Mouse (Mus musculus) gastrocnemius, postnatal 10 days (tissue): ENCODE results near the gene Ppp1r37. TPM values are rescaled to one million over a fixed set of nuclear protein-coding genes. Genes with fewer than 3 reads are reported as not detected.
"Not testable (repeated sequence)": the region's sequence is repeated elsewhere in the genome, so short reads cannot be mapped to it uniquely, and the experiment has no call there.

Source experiments
- DNase-seq: peaks from one replicate; pipeline ENCODE4 v3.0.0; 2021; ENCODE audit warnings: mixed read lengths
- total RNA-seq, 2 experiments: library from RNA; stranded (reverse); gene quantifications; 2 replicates each; pipeline ENCODE4 v1.2.3; 2021

Ppp1r37 gene
- total RNA-seq, 2 experiments from 2014 or later, result 38.7 to 41.1 TPM

DNA sequence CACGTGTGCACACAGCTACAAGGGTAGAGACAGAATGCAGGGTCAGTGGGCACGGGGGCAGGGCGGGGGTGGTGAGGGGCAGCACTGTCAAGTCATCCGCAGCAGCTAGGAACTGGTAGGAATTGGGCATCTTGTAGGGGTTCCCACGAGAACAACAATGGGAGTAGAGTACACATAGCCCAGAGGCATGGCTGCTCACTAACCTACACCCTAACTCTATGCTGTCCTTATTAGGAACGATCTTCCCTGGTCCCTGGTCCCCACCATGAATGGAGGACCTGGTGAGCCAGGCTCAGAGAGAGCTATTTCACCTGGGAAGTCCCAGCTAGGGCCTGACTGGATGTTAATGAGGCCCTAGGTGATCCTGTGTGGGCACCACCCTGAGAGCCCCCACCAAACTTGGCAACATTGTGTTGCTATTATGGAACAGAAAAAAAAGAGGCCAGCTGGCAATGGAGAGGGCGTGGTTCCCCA lies 21.2 kb downstream of the Ppp1r37 start:
- DNase-seq, result no peak

DNA sequence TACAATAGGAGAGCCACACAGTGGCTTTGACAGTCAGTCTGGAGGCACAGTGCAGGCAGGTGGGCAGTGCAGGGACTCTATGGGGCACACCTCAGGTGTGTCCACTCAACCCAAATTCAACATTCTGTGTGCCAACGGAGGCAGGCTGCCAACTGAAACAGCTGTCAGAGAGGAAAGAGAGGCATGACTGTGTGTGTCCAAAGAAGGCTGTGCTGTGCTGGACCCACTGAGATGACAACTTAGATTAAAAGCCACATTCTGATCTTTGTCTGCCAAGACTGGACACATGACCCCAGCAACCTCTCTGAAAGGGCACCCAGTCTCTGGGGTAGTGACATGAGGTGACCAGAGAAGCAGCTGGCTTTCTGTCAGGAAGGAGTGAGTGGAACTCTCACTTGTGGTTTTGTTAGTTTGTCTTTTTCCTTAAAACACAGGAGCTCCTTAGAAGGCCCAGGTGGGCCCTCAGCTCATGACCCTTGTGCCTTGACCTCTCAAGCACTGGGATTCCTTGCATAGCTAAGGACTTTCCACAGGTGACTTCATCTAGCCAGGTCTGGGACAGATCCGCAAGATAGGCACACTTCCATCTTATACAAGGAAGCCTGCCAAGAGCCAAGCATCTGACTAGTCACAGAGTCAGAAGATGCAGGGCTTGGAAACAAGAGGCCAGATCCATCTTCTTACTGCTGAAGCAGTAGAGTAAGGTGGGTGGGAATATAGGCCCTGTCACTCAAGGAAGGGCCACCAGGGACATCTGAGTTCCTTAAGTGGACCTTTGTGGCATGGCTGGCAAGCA lies 21.9 kb downstream of the Ppp1r37 start:
- DNase-seq, result no peak

DNA sequence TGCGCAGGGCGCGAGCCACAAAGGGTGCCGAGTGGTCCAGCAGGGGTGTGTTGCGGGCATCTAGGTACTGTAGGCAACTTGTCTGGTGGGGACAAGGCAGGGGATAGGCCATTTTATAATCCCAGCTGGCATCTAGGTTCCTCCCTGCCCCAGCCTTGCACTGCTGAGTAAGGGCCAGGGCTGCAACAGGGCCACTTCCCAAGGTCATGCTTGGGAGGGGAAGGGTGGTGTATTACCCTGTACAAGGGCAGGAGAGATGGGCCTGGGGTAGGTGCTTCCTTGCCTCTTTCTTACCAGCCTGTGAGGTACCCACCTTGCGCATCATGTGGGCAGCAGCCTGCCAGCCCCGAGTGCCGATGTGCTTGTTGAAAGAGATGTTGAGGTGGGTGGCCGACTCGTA lies 28.2 kb downstream of the Ppp1r37 start:
- DNase-seq, result no peak

DNA sequence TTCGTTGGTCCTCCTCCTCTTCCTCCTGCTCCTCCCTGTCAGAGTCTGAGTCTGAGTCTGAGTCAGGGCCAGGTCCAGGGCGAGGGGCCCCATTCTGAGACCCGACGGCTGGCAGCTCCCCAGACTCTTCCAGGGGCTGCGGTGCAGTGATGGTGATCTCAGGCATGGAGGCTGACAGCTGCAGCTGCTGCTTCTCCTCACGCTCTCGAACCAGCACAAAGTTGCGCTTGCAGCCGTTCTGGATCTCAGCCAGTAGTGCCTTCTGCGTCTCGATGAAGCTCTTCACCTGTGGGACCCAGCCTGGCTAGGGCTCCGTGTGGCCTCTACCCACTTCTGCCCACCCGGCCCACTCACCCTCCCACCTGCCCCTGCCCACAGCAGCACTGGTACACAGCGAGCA lies 30.6 kb downstream of the Ppp1r37 start:
- no peak for DNase-seq

DNA sequence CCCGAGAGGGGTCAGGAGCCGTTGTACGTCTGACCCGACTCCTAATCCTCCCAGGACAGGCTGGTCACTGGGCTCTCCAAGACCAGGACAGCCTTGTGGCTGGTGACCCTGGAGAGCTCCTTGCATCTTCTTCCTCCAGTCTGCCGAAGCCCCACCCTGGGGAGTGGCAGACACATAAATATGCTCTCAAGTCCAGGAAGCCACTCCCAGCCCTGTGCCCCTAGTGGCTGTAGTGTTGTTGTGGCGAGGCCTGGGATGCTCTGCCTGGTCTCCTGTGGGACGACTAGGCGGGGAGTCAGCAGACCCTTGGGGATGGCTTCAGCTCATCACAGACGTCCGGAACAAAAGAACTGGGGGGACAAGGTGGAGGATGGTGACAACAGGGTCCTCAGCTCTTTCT lies 31.8 kb downstream of the Ppp1r37 start:
- no peak for DNase-seq

DNA sequence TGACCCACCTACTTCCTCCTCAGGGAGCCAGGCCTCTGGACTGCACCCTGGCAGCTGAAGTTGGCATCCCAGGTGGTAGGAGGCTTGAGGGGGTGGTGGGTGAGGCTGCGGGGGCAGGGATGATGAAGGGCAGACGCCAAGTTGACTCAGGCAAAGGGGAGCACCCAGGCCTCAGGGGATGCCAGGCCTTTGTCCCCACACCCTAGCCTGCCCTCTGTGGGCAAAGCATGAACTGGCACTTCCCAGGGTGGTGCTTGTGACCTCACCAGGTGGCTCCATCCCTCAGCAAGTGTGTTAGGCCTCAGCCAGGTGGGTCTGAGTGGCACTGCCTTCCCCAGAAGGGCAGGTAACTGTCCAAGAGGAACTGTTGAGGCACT lies 37.8 kb downstream of the Ppp1r37 start:
- no peak for DNase-seq

DNA sequence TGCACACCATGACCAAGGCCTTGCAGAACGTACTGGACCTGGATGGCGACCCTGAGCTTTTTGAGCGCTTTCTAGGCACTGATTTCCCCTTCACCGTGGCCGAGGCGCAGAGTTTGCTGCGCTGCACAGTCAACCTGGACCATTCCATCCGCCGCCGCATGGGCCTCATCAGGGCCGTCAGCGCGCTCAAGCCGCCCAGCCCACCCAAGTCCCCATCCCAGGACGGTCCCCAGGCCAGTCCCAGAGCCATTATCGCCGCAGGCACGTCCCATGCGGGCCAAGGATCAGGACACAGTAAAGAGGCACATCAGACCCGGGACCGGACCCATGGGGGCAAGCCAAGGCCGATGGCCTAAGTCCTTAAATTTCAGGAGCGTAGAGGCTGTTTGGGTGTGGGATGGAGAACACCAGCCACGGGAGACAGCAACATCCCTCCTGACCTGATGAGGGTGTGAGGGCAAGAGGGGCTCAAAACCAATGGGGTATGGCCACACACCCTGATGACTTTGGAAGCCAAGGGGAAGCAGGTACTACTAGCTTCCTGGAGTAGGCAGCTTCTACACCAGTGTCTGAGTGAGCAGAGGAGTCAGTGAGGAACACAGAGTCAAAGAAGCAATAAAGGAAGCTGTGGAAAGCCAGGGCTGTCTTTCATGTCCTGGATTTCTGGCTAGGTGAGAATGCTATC lies 38.3 kb downstream of the Ppp1r37 start:
- DNase-seq, result no peak

DNA sequence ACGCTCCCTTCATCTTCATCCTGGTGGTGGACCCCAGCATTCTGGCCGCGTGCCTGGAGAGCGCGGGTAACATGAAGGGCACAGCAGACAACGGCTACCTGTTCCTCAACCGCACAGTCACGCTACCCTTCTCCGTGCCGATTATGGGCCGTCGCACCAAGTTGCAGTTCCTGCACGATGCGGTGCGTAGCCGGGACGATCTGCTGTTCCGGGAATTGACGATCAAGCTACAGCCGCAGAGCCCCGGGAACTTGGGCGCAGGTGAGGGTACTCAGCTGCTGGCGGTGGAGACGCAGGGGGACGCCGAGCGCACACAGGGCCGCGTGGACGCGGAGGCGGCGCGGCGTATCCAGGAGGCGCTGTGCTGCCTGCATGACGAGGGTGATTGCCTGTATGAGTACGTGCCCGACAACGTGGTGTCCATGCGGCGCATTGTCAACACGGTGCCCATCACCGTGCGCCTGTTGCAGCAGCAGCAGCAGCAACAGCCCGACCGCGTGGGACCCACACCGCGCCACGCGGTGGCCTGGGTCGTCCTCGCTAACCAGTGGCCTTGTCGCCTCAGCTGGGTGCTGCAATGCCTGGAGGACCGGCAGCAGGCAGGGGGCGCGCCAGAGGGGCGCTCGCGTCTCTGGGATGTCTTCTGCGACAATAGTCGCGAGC lies 39.0 kb downstream of the Ppp1r37 start:
- peak; percentile 63 for DNase-seq

DNA sequence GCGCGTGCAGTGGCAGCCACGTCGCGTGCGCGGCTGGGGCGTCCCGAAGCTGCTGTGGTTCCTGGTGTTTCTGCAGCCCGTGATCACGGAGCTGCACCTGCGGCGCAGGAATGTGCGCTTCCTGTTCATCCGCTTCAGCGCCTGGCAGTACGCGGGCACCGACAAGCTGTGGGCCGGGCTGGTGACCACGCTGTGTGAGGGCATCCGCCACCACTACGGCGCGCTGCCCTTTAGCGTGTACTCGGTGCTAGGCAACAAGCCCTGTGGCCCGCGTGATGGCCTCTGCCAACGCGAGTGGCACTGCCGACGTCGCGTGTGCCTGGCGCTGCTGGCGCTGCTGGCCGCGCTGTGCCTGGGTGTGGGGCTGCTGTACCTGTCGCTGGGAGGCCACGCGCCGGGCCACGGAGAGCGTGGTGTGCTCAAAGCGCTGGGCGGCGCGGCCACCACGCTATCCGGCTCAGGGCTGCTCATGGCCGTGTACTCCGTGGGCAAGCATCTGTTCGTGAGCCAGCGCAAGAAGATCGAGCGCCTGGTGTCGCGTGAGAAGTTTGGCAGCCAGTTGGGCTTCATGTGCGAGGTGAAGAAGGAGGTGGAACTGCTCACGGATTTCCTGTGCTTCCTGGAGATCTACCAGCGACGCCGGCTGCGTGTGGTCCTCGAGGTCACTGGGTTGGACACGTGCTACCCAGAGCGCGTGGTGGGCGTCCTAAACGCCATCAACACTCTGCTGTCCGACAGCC lies 39.7 kb downstream of the Ppp1r37 start:
- DNase-seq, result no peak

DNA sequence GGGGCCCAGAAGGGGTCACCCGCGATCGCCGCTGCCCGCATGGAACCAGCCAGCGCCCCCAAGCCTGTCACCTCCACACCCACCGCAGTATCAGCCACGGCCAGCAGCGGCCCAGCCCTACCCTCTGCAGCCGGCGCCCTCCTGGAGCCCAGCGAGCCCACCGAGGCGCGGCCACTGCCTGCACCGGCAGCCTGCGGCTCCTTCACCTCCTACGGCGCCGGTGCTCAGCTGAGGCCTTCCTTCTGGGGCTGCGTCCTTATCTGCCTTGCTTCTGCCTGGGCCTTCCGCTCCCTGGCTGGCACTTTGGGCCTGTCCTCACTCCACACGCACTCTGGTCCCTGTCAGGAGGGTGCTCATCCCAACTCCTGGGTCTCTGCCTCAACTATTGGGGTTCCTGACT lies 42.8 kb downstream of the Ppp1r37 start:
- DNase-seq, result no peak

DNA sequence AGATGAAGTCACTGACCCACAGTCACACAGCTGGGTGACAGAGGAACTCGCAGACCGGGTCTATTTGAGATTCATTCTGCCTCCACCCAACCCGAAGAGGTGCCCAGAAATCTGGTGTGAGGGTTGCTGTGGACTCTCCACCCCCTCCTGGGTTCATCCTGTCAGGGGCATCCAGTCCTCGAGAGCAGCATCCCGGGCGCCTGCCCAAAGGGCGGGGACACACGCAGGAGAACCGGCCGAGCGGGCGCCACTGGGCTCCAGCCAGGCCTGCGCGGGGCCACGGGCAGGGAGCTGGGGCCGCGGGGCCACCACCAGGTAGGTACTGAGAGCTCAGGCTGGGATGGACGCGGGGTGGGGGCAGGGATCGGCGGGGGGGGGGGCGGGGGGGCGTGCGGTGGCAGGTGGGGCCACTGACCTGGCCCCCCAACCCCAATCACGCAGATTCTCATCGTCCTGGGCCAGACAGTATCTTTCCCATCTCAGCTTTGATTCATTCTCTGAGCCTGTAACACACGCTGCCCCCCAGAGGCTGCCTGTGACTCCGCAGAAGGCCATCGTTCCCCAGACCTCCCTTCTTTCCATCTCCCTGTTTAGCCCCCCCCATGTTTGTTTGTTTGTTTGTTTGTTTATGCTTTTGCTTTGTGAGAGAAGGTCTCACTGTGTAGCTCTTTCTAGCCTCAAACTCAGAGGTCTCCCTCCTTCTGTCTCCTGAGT lies 45.1 kb downstream of the Ppp1r37 start, which contains the start of gene Nkpd1:
Gene Nkpd1 (plus strand): TSS at position 187 of the 714 bp plus-strand sequence.
- DNase-seq, result no peak

DNA sequence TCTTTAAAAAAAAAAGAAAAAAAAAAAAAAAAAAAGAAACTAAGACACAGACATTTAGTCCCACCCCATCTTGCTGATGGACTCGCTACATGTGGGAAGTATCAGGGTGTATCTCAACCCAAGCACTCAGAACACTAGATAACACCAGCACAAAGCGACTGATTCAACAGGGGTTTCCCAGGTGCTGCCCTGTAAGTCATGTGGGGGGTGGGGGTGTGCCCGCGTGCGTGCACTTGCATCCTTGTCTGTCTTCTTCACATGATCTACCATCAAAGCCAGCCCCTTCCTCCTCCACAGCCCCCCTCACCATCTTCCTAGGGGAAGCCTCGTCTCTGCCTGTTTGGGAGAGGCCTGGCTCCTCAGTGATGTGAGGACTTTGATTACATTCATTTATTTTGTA lies 50.5 kb downstream of the Ppp1r37 start:
- DNase-seq, result no peak

DNA sequence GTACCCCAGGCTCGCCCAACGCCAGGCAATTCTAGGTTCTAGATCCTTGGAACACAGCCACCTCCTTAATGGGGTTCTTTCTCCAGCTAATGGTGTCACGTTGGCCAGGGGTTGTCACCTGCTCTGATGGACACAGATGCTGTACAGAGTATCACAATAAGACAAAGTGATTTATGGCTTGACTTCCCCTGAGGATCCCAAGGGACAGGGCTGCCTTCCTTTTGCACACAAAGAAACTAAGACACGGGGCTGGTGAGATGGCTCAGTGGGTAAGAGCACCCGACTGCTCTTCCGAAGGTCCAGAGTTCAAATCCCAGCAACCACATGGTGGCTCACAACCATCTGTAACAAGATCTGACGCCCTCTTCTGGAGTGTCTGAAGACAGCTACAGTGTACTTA lies 50.9 kb downstream of the Ppp1r37 start:
- DNase-seq, result not testable (repeated sequence)

DNA sequence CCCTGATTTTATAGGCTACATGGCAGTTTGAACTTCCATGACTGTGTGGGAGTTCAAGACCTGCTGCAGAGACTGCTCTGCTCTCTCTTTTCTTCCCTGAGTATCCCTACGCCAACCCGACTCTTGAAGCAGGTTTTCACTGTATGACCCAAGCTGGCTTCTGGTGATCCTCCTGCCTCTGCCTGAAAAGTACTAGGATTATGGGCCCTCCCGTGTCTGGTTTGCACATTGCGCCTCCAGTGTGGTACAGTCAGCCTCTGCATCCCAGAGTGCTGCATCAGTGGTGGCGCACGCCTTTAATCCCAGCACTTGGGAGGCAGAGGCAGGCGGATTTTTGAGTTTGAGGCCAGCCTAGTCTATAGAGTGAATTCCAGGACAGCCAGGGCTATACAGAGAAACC lies 53.1 kb downstream of the Ppp1r37 start:
- no peak for DNase-seq

DNA sequence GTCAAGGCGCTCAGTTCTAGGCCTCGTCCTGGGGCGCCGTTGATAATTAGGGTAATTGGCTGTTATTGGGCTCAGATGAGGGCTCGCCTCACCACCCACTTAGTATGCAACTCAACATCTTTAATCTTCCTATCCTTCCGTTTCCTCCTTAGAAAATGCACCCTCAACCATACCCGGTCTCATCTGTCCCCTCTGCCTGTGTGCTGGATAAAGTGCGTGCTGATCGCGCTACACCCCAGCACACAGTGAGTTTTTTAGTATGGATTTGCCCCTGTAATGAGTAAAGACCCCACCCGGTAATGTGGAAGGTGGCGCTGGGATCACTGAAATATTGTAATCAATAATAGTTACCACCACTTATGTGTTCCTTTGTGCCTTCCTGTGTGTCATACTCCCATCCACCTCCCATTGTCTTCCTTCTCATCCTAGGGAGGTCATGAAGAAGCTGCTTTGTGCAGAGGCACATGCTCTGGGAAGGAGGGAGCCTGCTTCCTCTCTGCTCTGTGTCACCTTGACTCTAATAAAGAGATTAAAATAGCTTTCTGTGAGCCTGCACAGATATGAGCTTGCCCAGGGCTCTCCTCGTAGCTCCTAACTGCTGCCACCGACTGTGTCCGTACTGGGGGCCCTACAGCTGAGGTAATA lies 53.8 kb downstream of the Ppp1r37 start:
- no peak for DNase-seq

DNA sequence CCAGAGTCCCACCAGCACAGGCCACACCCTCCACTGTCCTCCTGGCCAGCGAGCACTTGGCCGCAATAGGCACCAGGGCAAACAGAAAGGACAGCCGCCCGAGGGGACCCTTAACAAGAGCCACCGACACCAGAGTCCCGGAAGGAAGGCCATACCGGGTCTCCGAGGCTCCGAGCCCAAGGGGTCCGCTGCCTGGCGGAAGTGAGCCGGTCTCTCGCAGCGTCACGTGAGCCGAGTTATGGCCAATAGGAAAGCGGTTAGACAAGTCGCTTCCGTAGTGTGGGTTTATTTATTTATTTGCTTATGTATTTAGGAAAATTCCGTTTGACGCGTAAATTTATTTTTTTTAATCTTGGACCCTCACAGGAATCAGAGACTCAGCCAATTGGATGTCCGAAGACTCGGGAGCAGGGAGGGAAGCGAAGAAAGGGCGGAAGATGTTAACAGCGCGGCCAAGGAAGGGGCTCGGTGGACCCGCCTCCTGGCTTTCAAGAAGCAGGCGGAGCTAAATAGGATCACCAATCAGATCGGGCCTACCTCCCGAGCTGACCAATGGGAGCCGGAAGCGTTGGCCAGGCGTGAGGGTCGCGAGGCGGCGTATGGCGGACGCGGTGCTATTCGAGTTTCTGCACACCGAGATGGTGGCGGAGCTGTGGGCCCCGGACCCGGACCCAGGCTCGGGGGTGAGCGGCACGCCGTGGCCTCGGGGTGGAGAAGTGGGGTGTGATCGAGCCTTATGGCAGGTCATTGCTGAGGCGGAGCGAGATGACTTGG lies 54.5 kb downstream of the Ppp1r37 start, which contains the start of the genes Bloc1s3 and Trappc6a:
Gene Bloc1s3 (minus strand): TSS at position 218 of the 774 bp plus-strand sequence.
Gene Trappc6a (plus strand): TSS at position 246 of the 774 bp plus-strand sequence.
- peak; percentile 85 for DNase-seq

DNA sequence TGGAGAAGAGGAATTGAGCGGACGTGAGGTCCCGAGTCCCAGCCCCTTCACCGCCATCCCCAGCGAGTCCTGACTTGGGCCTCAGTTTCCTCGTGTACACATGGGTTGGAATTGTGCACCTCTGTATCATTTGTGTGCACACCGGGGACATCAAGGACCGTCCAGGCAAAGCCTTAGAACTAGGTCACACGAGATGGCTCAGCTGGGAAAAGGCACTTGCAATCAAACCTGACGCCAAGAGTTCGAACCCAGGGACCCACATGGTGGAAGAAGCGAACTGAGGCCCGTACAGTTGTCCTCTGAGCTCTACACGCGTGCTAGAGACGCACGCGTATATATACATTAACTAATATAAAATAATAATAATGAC lies 55.3 kb downstream of the Ppp1r37 start:
- DNase-seq, result no peak

DNA sequence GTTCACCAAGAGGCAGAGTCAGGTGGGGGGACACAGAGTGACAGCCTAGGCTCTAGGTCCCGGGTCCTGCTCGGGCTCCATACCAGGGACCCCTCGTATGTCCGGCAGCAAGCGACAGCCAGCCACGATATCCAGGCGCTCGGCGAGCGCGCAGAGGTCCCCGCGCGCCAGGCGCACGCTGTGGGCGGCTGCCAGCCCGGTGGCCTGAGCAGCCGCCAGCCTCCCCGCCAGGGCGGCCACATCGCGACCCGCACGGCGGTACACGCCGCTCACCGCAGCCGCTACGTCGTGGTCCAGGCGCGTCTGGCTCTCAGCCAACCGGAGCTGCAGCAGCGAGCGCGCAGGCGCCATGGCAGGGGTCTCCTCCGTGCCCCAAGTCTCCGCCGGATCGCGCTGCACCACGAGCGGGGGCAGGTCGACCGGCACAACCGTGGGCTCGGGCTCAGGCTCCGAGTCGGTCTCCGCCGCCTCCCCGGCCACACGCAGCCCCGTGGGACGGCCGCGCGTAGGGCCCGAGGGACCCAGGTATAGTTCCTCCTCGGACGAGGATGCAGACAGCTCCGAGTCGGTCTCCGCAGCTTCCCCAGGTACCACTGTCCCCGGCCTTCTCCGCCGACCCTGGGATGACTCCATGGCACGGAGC lies 55.8 kb downstream of the Ppp1r37 start:
- peak; percentile 61 for DNase-seq

DNA sequence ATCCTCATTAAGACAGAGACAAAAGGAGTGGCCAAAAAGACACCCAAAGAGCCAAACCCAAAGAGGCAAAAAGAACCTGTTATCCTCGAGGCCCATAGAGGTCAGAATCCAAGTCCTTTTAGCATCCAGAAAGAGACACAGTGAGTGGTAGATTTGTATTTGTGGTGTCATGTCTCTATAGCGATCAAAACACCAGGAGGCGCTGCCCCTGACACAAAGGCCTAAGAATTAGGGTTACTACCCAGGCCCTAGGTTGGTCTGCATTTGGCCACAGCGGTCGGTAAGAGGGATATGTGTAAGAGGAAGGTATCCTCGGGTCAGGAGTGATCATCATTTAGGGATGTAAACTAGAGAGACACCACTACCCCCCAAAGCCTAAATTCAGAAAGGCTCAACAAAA lies 56.5 kb downstream of the Ppp1r37 start:
- no peak for DNase-seq
